Mouse (Mus musculus) MEL (cell line): Measurements from ENCODE around the gene Olfr218. TPM values are rescaled to one million over a fixed set of nuclear protein-coding genes. Genes with fewer than 3 reads are reported as not detected.

Source experiments
- DNase-seq: peaks from one replicate; pipeline ENCODE4 v3.0.0; 2011; ENCODE audit warnings: low read depth, low spot score
- H3K27ac ChIP-seq: 2 replicates; pipeline ENCODE4 v1.5.1; 2012; ENCODE audit warnings: low read depth, mild to moderate bottlenecking, control low read depth, low read length, moderate library complexity; ENCODE audit not compliant: control insufficient read depth
- H3K27me3 ChIP-seq, 2 experiments: fragments of 150-350 bp in 1 of 2; sonication (generic) in 1 of 2; 2 replicates each; pipeline ENCODE4 v1.6.1; 2012; ENCODE audit warnings: low read length in 2 of 2, mild to moderate bottlenecking in 2 of 2, improper control_type of control experiment in 1 of 2, moderate library complexity in 1 of 2; ENCODE audit not compliant: insufficient read depth in 2 of 2, control insufficient read depth in 1 of 2
- H3K36me3 ChIP-seq, 2 experiments: 2 replicates each; pipeline ENCODE4 v1.6.1; 2012 to 2014; ENCODE audit warnings: low read length in 2 of 2, improper control_type of control experiment in 1 of 2, inconsistent platforms in 1 of 2, mild to moderate bottlenecking in 1 of 2; ENCODE audit not compliant: insufficient read depth in 2 of 2, control insufficient read depth in 1 of 2
- H3K4me1 ChIP-seq, 2 experiments: fragments of 150-350 bp in 1 of 2; sonication (generic) in 1 of 2; 2 replicates each; pipeline ENCODE4 v1.6.1; 2012; ENCODE audit warnings: low read length in 2 of 2, improper control_type of control experiment in 1 of 2, mild to moderate bottlenecking in 1 of 2; ENCODE audit not compliant: insufficient read depth in 2 of 2, control insufficient read depth in 1 of 2
- H3K4me3 ChIP-seq, 2 experiments: fragments of 150-350 bp in 1 of 2; sonication (generic) in 1 of 2; 2 replicates each; pipeline ENCODE4 v1.5.1; 2012; ENCODE audit warnings: low read depth in 2 of 2, low read length in 2 of 2, mild to moderate bottlenecking in 2 of 2, moderate library complexity in 2 of 2, control low read depth in 1 of 2, improper control_type of control experiment in 1 of 2; ENCODE audit not compliant: control insufficient read depth in 1 of 2, insufficient read depth in 1 of 2
- H3K79me2 ChIP-seq: 2 replicates; pipeline ENCODE4 v1.6.1; 2012; ENCODE audit warnings: mild to moderate bottlenecking, low read length, moderate library complexity; ENCODE audit not compliant: control insufficient read depth, poor library complexity, insufficient read depth
- H3K9ac ChIP-seq: 2 replicates; pipeline ENCODE4 v1.6.1; 2012; ENCODE audit warnings: low read depth, mild to moderate bottlenecking, control low read depth, low read length, moderate library complexity; ENCODE audit not compliant: control insufficient read depth, poor library complexity, severe bottlenecking
- H3K9me3 ChIP-seq: fragments of 150-350 bp; sonication (generic); replicated peaks from 2 replicates; pipeline ENCODE4 v1.6.1; 2012; ENCODE audit warnings: mild to moderate bottlenecking, low read length, improper control_type of control experiment, moderate library complexity; ENCODE audit not compliant: insufficient read depth
- BHLHE40 ChIP-seq: IDR thresholded peaks from 2 replicates; pipeline ENCODE4 v1.6.1; 2012; ENCODE audit warnings: low read depth, mild to moderate bottlenecking, inconsistent platforms, low read length, improper control_type of control experiment, borderline replicate concordance
- CHD1 ChIP-seq: IDR thresholded peaks from 2 replicates; pipeline ENCODE4 v1.6.1; 2012; ENCODE audit warnings: low read depth, mild to moderate bottlenecking, inconsistent platforms, low read length, improper control_type of control experiment
- CTCF ChIP-seq, 3 experiments: IDR thresholded peaks in 2 of 3; conservative IDR thresholded peaks in 1 of 3; 2 replicates each; pipeline ENCODE4 v1.5.1; 2011 to 2012; ENCODE audit warnings: low read length in 3 of 3, low read depth in 2 of 3, mild to moderate bottlenecking in 2 of 3, improper control_type of control experiment in 1 of 3, inconsistent platforms in 1 of 3, mixed read lengths in 1 of 3, moderate library complexity in 1 of 3; ENCODE audit not compliant: control insufficient read depth in 1 of 3, insufficient read depth in 1 of 3, poor library complexity in 1 of 3, severe bottlenecking in 1 of 3
- E2F4 ChIP-seq: IDR thresholded peaks from 2 replicates; pipeline ENCODE4 v1.6.1; 2011; ENCODE audit warnings: low read depth, low read length, improper control_type of control experiment, borderline replicate concordance
- ELF1 ChIP-seq: IDR thresholded peaks from 2 replicates; pipeline ENCODE4 v1.6.1; 2014; ENCODE audit warnings: low read depth, mild to moderate bottlenecking, inconsistent platforms, low read length, improper control_type of control experiment, moderate library complexity
- ETS1 ChIP-seq: IDR thresholded peaks from 2 replicates; pipeline ENCODE4 v1.6.1; 2012; ENCODE audit warnings: low read depth, mild to moderate bottlenecking, inconsistent platforms, low read length, improper control_type of control experiment, moderate library complexity
- GABPA ChIP-seq: IDR thresholded peaks from 2 replicates; pipeline ENCODE4 v1.6.1; 2012; ENCODE audit warnings: low read depth, mild to moderate bottlenecking, inconsistent platforms, low read length, improper control_type of control experiment, moderate library complexity
- HCFC1 ChIP-seq: IDR thresholded peaks from 2 replicates; pipeline ENCODE4 v1.6.1; 2012; ENCODE audit warnings: low read depth, mild to moderate bottlenecking, inconsistent platforms, low read length, improper control_type of control experiment, moderate library complexity
- JUND ChIP-seq: IDR thresholded peaks from 2 replicates; pipeline ENCODE4 v1.6.1; 2011; ENCODE audit warnings: low read depth, mild to moderate bottlenecking, improper control_type of control experiment, low read length
- KAT2A ChIP-seq: conservative IDR thresholded peaks from 2 replicates; pipeline ENCODE4 v1.6.1; 2012; ENCODE audit warnings: low read depth, low read length, improper control_type of control experiment, inconsistent platforms
- MAFK ChIP-seq: IDR thresholded peaks from 2 replicates; pipeline ENCODE4 v1.6.1; 2011; ENCODE audit warnings: low read depth, mild to moderate bottlenecking, low read length, improper control_type of control experiment, borderline replicate concordance
- MAZ ChIP-seq: IDR thresholded peaks from 2 replicates; pipeline ENCODE4 v1.6.1; 2012; ENCODE audit warnings: low read depth, mild to moderate bottlenecking, inconsistent platforms, low read length, improper control_type of control experiment
- MEF2A ChIP-seq: IDR thresholded peaks from 2 replicates; pipeline ENCODE4 v1.6.1; 2014; ENCODE audit warnings: low read depth, mild to moderate bottlenecking, inconsistent platforms, low read length, improper control_type of control experiment; ENCODE audit not compliant: poor library complexity, insufficient replicate concordance, severe bottlenecking; ENCODE audit errors: extremely low read depth
- MXI1 ChIP-seq: IDR thresholded peaks from 2 replicates; pipeline ENCODE4 v1.6.1; 2011; ENCODE audit warnings: mild to moderate bottlenecking, low read depth, low read length, improper control_type of control experiment
- MYB ChIP-seq: IDR thresholded peaks from 2 replicates; pipeline ENCODE4 v1.6.1; 2011; ENCODE audit warnings: mild to moderate bottlenecking, low read depth, low read length, improper control_type of control experiment
- MYC ChIP-seq: IDR thresholded peaks from 2 replicates; pipeline ENCODE4 v1.6.1; 2011; ENCODE audit warnings: low read depth, mild to moderate bottlenecking, low read length, improper control_type of control experiment, moderate library complexity
- NELFE ChIP-seq: IDR thresholded peaks from 2 replicates; pipeline ENCODE4 v1.6.1; 2011; ENCODE audit warnings: low read depth, low read length, improper control_type of control experiment
- NRF1 ChIP-seq: IDR thresholded peaks from 2 replicates; pipeline ENCODE4 v1.6.1; 2014; ENCODE audit warnings: low read depth, mild to moderate bottlenecking, inconsistent platforms, low read length, improper control_type of control experiment, moderate library complexity; ENCODE audit not compliant: poor library complexity, insufficient read depth, severe bottlenecking
- POLR2A ChIP-seq, 2 experiments: IDR thresholded peaks; 2 replicates each; pipeline ENCODE4 v1.6.1; 2011 to 2012; ENCODE audit warnings: low read length in 2 of 2, mild to moderate bottlenecking in 2 of 2, control low read depth in 1 of 2, improper control_type of control experiment in 1 of 2, low read depth in 1 of 2, moderate library complexity in 1 of 2; ENCODE audit not compliant: control insufficient read depth in 1 of 2, insufficient read depth in 1 of 2, poor library complexity in 1 of 2
- POLR2AphosphoS2 ChIP-seq: IDR thresholded peaks from 2 replicates; pipeline ENCODE4 v1.6.1; 2011; ENCODE audit warnings: low read length, improper control_type of control experiment
- POLR2AphosphoS5 ChIP-seq: IDR thresholded peaks from 2 replicates; pipeline ENCODE4 v1.6.1; 2012; ENCODE audit warnings: low read depth, borderline replicate concordance, mild to moderate bottlenecking, inconsistent platforms, low read length, moderate library complexity, mixed read lengths
- RCOR1 ChIP-seq: IDR thresholded peaks from 2 replicates; pipeline ENCODE4 v1.6.1; 2012; ENCODE audit warnings: low read depth, mild to moderate bottlenecking, inconsistent platforms, low read length, improper control_type of control experiment
- SIN3A ChIP-seq: IDR thresholded peaks from 2 replicates; pipeline ENCODE4 v1.6.1; 2012; ENCODE audit warnings: low read length, improper control_type of control experiment, inconsistent platforms
- TAL1 ChIP-seq: IDR thresholded peaks from 2 replicates; pipeline ENCODE4 v1.6.1; 2012; ENCODE audit warnings: mild to moderate bottlenecking, inconsistent platforms, low read length, moderate library complexity, mixed read lengths
- TCF12 ChIP-seq: IDR thresholded peaks from 2 replicates; pipeline ENCODE4 v1.6.1; 2014; ENCODE audit warnings: low read depth, mild to moderate bottlenecking, inconsistent platforms, low read length, improper control_type of control experiment, moderate library complexity
- UBTF ChIP-seq: IDR thresholded peaks from 2 replicates; pipeline ENCODE4 v1.6.1; 2012; ENCODE audit warnings: low read depth, mild to moderate bottlenecking, inconsistent platforms, low read length, improper control_type of control experiment, moderate library complexity, borderline replicate concordance; ENCODE audit not compliant: insufficient read depth
- USF1 ChIP-seq: IDR thresholded peaks from 2 replicates; pipeline ENCODE4 v1.6.1; 2014; ENCODE audit warnings: low read depth, mild to moderate bottlenecking, inconsistent platforms, low read length, improper control_type of control experiment, moderate library complexity
- ZKSCAN1 ChIP-seq: IDR thresholded peaks from 2 replicates; pipeline ENCODE4 v1.6.1; 2012; ENCODE audit warnings: low read depth, mild to moderate bottlenecking, inconsistent platforms, low read length, improper control_type of control experiment, moderate library complexity
- ZMIZ1 ChIP-seq: IDR thresholded peaks from 2 replicates; pipeline ENCODE4 v1.6.1; 2012; ENCODE audit warnings: low read depth, mild to moderate bottlenecking, inconsistent platforms, low read length, improper control_type of control experiment, moderate library complexity
- ZNF384 ChIP-seq: IDR thresholded peaks from 2 replicates; pipeline ENCODE4 v1.6.1; 2012; ENCODE audit warnings: low read depth, mild to moderate bottlenecking, inconsistent platforms, low read length, improper control_type of control experiment
- polyA plus RNA-seq, 2 experiments: library from polyadenylated mRNA; stranded (reverse) in 1 of 2; unstranded in 1 of 2; fragments of >175 nt in 1 of 2; fragments of >200 nt in 1 of 2; gene quantifications; 2 replicates each; pipeline versions ENCODE4 v1.2.1 to v1.2.4; 2012; ENCODE audit warnings: low replicate concordance in 2 of 2, low read depth in 1 of 2; ENCODE audit not compliant: insufficient read length in 2 of 2, insufficient read depth in 1 of 2, missing spikeins in 1 of 2
- total RNA-seq: library from RNA; depleted of rRNA; stranded (reverse); fragments of 300-350 nt; gene quantifications from 2 replicates; pipeline ENCODE4 v1.2.3, GENCODE M21; 2012

Gene Olfr218
- total and polyA plus RNA-seq, 3 experiments = not detected

- Histone ChIP-seq H3K4me3 (no peak within 1 kb of the TSS), H3K79me2 (no peaks in the 10 kb centered on the region), H3K9me3 (no peaks in the 10 kb centered on the region), H3K27me3 (no peaks in the 10 kb centered on the region), H3K9ac (no peak within 1 kb of the TSS)
- no peak for TF ChIP-seq ZMIZ1
- TF ChIP-seq SIN3A = no peak
- TF ChIP-seq, all 39 proteins: peak for 0
- no peak for DNase-seq
- H3K4me1 ChIP-seq = peaks cover 17 to 29% of the 10 kb centered on the region in 2 experiments
- peaks cover 0 to 30% of the 10 kb centered on the region in 2 experiments; a peak in 2 of 4 replicates for H3K36me3 ChIP-seq
- no peak within 1 kb of the TSS for H3K27ac ChIP-seq
Measured at GRCm38 (mm10) chr1:173212092-173212491, 14.5 kb downstream of the Olfr218 start, which contains the start of gene Olfr1404. TSS of gene Olfr1404 (plus strand) at chr1:173212392.

- H3K79me2 ChIP-seq = no peaks in the 10 kb centered on the region
- no peaks in the 10 kb centered on the region for H3K9me3 ChIP-seq
- peak overlapping the region; percentile 96 for H3K27ac ChIP-seq
- H3K36me3 ChIP-seq = peaks cover 0 to 37% of the 10 kb centered on the region in 2 experiments; a peak in 3 of 4 replicates
- DNase-seq = peak; percentile 78
- no peak overlapping the region; a peak in 1 of 4 replicates for H3K4me3 ChIP-seq
- H3K4me1 ChIP-seq = peaks cover 20 to 42% of the 10 kb centered on the region in 2 experiments
- no peaks in the 10 kb centered on the region for H3K27me3 ChIP-seq
- peak overlapping the region; percentile 23; the same call in 1 of the 2 replicates for H3K9ac ChIP-seq
- TF ChIP-seq UBTF (no peak), MAFK (peak; percentile 90), ZMIZ1 (no peak), NRF1 (no peak), MYC (peak; percentile 57; the same call in 1 of the 2 replicates), RCOR1 (peak; percentile 93), TAL1 (peak; percentile 43), HCFC1 (0 out of 2 replicates have a peak, but pooled peaks have one; percentile 57), ZNF384 (peak; percentile 50), ZKSCAN1 (no peak), KAT2A (peak; percentile 60), BHLHE40 (peak; percentile 77; the same call in 1 of the 2 replicates), ETS1 (peak; percentile 99), USF1 (peak; percentile 19; the same call in 1 of the 2 replicates), NELFE (no peak), POLR2A (IDR thresholded peaks at IDR 0.05; ENCODE audit: control insufficient read depth in 1 of 2, insufficient read depth in 1 of 2, low read depth in 1 of 2, low read length in 2 of 2, poor library complexity in 1 of 2) (no peak), E2F4 (no peak; the same call in 1 of the 2 replicates), TCF12 (peak; percentile 99), POLR2AphosphoS2 (peak; percentile 47; the same call in 1 of the 2 replicates), CTCF (IDR thresholded peaks at IDR 0.05 in 2 of 3, conservative IDR thresholded peaks at IDR 0.05 in 1 of 3; ENCODE audit: control insufficient read depth in 1 of 3, insufficient read depth in 1 of 3, low read depth in 2 of 3, low read length in 3 of 3, poor library complexity in 1 of 3, severe bottlenecking in 1 of 3) (no peak), MXI1 (peak; percentile 38; the same call in 1 of the 2 replicates), MAZ (peak; percentile 28; the same call in 1 of the 2 replicates), CHD1 (no peak), GABPA (peak; percentile 82), ELF1 (no peak), JUND (no peak), POLR2AphosphoS5 (no peak), MEF2A (peak; percentile 98), MYB (peak; percentile 96)
Measured at GRCm38 (mm10) chr1:173216481-173216880, 18.9 kb downstream of the Olfr218 start.
